7 mouse cellular contexts compared by ENCODE assay signal in genomic region chr8:44935741-44936140, GRCm38 (mm10). TPM values are rescaled to one million over a fixed set of nuclear protein-coding genes. Genes with fewer than 3 reads are reported as not detected.
A peak's percentile ranks its signal among the peaks of the same experiment; 100 is the strongest.
DNase-seq lines count a peak whose midpoint lies in the region; ATAC-seq and TF ChIP-seq lines count a peak whose summit lies in the region.

No protein-coding gene starts in this region.

- peak overlapping the region; percentile 73 for H3K4me2 ChIP-seq in stomach, embryonic 14.5 days (replicated peaks; ENCODE audit: low read depth, low read length)

- peak; percentile 43 for TF ChIP-seq CTCF in bone marrow macrophage, adult 2 months (IDR thresholded peaks at IDR 0.05; ENCODE audit: low read depth, low read length)

- H3K9ac ChIP-seq in stomach, embryonic 14.5 days (replicated peaks; ENCODE audit: low read depth, low read length), result peak overlapping the region; percentile 59

- intact Hi-C loops in left cerebral cortex, postnatal 25 days (cut with DNase I), result loop anchor here (2.0 to 10.0 kb wide), 5 partner anchors 21 to 1561 kb away; no protein-coding TSS in a partner anchor

- peak overlapping the region; percentile 12; the same call in 1 of the 2 replicates for H3K4me3 ChIP-seq in bone marrow macrophage, adult 2 months (ENCODE audit: insufficient read depth, low read length)
- H3K4me3 ChIP-seq in embryonic facial prominence, embryonic 10.5 days, result peak overlapping the region; percentile 79
- H3K4me3 ChIP-seq in midbrain, embryonic 10.5 days, result peak overlapping the region; percentile 82
- peak overlapping the region; percentile 76 for H3K4me3 ChIP-seq in stomach, embryonic 14.5 days (ENCODE audit: low read depth, low read length)

- no peak for TF ChIP-seq POLR2A in bone marrow macrophage, adult 2 months (IDR thresholded peaks at IDR 0.05; ENCODE audit: borderline replicate concordance, low read depth, low read length)

- whole genome bisulfite sequencing in embryonic facial prominence, embryonic 10.5 days, result under 1% methylated on average over 24 of the region's 24 CpGs
- under 1% methylated on average over 24 of the region's 24 CpGs for WGBS in midbrain, embryonic 10.5 days
- WGBS in stomach, embryonic 14.5 days, result under 1% methylated on average over 24 of the region's 24 CpGs

- peak; percentile 66 for ATAC-seq in stomach, embryonic 14.5 days (ENCODE audit: insufficient number of reproducible peaks, insufficient read depth, low FRiP score, low read depth)

- no peaks in the 10 kb centered on the region for H3K4me1 ChIP-seq in bone marrow macrophage, adult 2 months (ENCODE audit: control insufficient read depth, insufficient read depth, low read length)
- peaks cover 16% of the 10 kb centered on the region for H3K4me1 ChIP-seq in embryonic facial prominence, embryonic 10.5 days
- H3K4me1 ChIP-seq in midbrain, embryonic 10.5 days, result peaks cover 23% of the 10 kb centered on the region
- H3K4me1 ChIP-seq in stomach, embryonic 14.5 days (ENCODE audit: control insufficient read depth, insufficient read depth, low read length), result 0 out of 2 replicates have a peak, but pooled peaks cover 5% of the 10 kb centered on the region

- H3K27ac ChIP-seq in bone marrow macrophage, adult 2 months (ENCODE audit: insufficient read depth, low read depth, low read length), result no peak overlapping the region
- H3K27ac ChIP-seq in embryonic facial prominence, embryonic 10.5 days (replicated peaks), result peak overlapping the region; percentile 92
- H3K27ac ChIP-seq in midbrain, embryonic 10.5 days (replicated peaks), result peak overlapping the region; percentile 97
- H3K27ac ChIP-seq in stomach, embryonic 14.5 days (ENCODE audit: low read length), result peak overlapping the region; percentile 97

- DNase-seq in embryonic facial prominence, embryonic 10.5 days (ENCODE audit: low spot score), result peak; percentile 92
- DNase-seq in heart, adult 11 months, result peak; percentile 97
- peak; percentile 80 for DNase-seq in kidney, adult 11 months
- peak; percentile 87 to 91 for DNase-seq in left cerebral cortex, postnatal 25 days (ENCODE audit: low spot score in 2 of 2)
- DNase-seq in midbrain, embryonic 10.5 days (ENCODE audit: low spot score), result peak; percentile 90

- H3K27me3 ChIP-seq in embryonic facial prominence, embryonic 10.5 days (replicated peaks; ENCODE audit: low read depth, poor library complexity, severe bottlenecking), result 0 out of 2 replicates have a peak, but pooled peaks cover 6% of the 10 kb centered on the region
- no peaks in the 10 kb centered on the region for H3K27me3 ChIP-seq in midbrain, embryonic 10.5 days (ENCODE audit: low read depth, poor library complexity, severe bottlenecking)
- H3K27me3 ChIP-seq in stomach, embryonic 14.5 days (ENCODE audit: control insufficient read depth, insufficient read depth, low read length), result no peaks in the 10 kb centered on the region

- peaks cover under 1% of the 10 kb centered on the region; the same call in 1 of the 2 replicates for H3K36me3 ChIP-seq in embryonic facial prominence, embryonic 10.5 days (replicated peaks)
- peaks cover under 1% of the 10 kb centered on the region; the same call in 1 of the 2 replicates for H3K36me3 ChIP-seq in midbrain, embryonic 10.5 days
- no peaks in the 10 kb centered on the region for H3K36me3 ChIP-seq in stomach, embryonic 14.5 days (ENCODE audit: control insufficient read depth, insufficient read depth, low read length)

- no peaks in the 10 kb centered on the region for H3K9me3 ChIP-seq in embryonic facial prominence, embryonic 10.5 days
- no peaks in the 10 kb centered on the region for H3K9me3 ChIP-seq in midbrain, embryonic 10.5 days (replicated peaks)
- H3K9me3 ChIP-seq in stomach, embryonic 14.5 days (ENCODE audit: control insufficient read depth, low read depth, low read length), result no peaks in the 10 kb centered on the region

RNA-seq across cellular contexts. Expression of gene Fat1, which starts 0.5 kb away (rescaled TPM):
- polyA plus RNA-seq in bone marrow macrophage, adult 2 months (2012; ENCODE audit: insufficient read depth, insufficient read length, missing spikeins), result 0.63 and 1.4 TPM in 2 replicates
- polyA plus RNA-seq in embryonic facial prominence, embryonic 10.5 days (2016; fragmentation: Nextera tagmentation; extraction: Ambion mirVana), result 17.2 and 18.6 TPM in 2 replicates
- total RNA-seq in left cerebral cortex, postnatal 25 days (2021), result 10 to 100 TPM; 30.9 to 35.8 TPM
- 13.2 and 15.6 TPM in 2 replicates for polyA plus RNA-seq in midbrain, embryonic 10.5 days (2016; fragmentation: Nextera tagmentation; extraction: Ambion mirVana)
- polyA plus RNA-seq in stomach, embryonic 14.5 days (2014; fragmentation: Nextera tagmentation; extraction: Ambion mirVana), result 37.8 and 41.2 TPM in 2 replicates

Comparison
In these comparisons a context has a peak if more than half of its experiments do, and no peak if none do; other contexts are left out.
1. H3K4me3 ChIP-seq: peak in every context shown above with its lines; median percentile 82 in midbrain, embryonic 10.5 days; 79 in embryonic facial prominence, embryonic 10.5 days; 76 in stomach, embryonic 14.5 days; 12 in bone marrow macrophage, adult 2 months.